Mouse (Mus musculus) leukemia stem cell, adult 10-12 weeks (primary cell): Measurements from ENCODE around the gene Stkld1. TPM values are rescaled to one million over a fixed set of nuclear protein-coding genes. Genes with fewer than 3 reads are reported as not detected.

Experiments used
- polyA plus RNA-seq: library from polyadenylated mRNA; stranded (reverse); fragments of >175 nt; gene quantifications from 2 replicates; pipeline ENCODE4 v1.2.3, GENCODE M21; 2012; ENCODE audit warnings: low replicate concordance

Gene Stkld1
- polyA plus RNA-seq: not detected in 2 replicates

GRCm38 (mm10) chr2:26933304-26934055, at the start of gene Stkld1, which contains the start of gene Surf4:
Gene Stkld1 (plus strand): TSS chr2:26934047.
Gene Surf4 (minus strand): TSS chr2:26933928.

GRCm38 (mm10) chr2:26902467-26903220, 31.2 kb upstream of the Stkld1 start, which contains the start of gene Surf6:
Gene Surf6 (minus strand): TSS chr2:26902879.

GRCm38 (mm10) chr2:26910124-26910993, 23.5 kb upstream of the Stkld1 start, which contains the start of the genes Med22 and Rpl7a:
Gene Med22 (minus strand): TSS chr2:26910677.
Gene Rpl7a (plus strand): TSS chr2:26910764.

DNA sequence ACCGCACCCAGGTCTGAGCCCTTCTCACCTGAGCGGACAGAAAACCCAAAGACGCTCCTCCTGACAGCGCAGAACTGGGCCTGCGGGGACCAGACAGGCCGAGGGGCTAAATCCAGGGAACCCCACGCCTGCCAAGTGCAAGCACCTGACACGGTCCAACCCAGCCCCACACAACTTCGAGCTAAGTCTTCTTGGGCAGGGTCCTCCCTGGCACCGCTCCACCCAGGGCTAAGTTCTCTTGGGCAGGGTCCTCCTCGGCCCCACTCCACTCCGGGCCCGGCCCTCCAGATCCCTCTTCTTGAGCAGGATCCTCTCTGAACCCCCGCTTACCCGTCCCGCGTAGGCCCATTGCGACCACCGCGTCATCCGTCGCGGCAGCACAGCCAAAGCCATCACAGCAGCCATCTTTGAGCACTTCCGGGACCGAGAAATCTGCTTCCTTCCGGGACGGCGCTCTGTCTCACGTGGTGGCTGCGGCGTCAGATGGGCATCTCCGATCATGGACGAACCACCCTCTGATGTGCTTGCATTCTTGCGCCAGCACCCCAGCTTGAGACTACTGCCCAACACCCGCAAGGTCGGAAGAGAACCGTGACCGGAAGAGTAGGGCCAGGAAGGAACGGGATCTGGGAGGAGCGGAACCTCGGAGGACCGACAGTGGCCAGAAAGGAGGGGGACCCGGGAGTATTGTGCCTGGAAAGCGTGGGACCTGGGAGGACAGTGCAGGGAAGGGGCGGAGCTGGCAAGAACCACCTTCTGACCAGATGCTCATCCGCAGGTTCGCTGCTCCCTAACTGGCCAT, 17.7 kb upstream of the Stkld1 start, which contains the start of the genes Surf2 and Surf1:
Gene Surf2 (plus strand): TSS at position 441 of the 802 bp plus-strand sequence.
Gene Surf1 (minus strand): TSS at position 604 of the 802 bp plus-strand sequence.

DNA sequence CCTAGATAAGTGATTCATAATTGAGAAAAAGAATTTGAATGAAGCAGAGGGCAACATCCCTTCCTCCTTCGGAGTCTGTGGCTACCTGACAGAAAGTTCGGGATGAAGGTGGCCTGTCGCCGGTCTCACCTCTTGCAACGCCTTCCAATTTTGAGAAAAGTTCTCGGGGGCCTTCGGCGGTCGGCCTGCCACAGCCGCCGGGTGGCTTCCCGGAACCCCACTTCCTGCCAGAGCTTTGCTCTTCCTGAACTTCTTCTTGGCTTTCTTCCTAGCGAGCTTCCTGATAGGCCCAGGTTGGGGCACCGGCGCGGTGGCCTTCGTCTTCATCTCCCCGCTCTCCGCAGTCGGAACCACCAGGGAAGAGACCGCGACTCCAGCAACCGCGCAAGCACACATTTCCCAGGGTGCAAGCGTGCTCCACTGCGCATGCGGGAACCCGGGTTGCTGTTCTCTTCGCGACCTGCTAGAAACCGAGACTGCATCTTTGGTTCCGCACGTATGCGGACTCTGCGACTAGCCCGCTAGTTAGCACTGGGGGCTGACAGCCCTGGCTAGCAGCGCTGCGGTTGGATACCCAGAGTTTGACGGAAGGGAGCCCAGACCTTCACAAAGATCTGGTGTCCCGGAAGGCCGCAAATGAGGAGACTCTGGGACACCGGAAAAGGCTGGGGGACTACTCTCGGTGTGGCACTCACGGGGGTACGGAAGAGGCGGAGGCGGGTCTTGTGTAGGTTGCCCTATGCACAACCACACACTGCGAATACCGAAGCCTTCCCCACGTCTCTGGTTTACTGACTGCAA, 30.3 kb downstream of the Stkld1 start, which contains the start of gene Rexo4:
Gene Rexo4 (minus strand): TSS at position 464 of the 801 bp plus-strand sequence.

DNA sequence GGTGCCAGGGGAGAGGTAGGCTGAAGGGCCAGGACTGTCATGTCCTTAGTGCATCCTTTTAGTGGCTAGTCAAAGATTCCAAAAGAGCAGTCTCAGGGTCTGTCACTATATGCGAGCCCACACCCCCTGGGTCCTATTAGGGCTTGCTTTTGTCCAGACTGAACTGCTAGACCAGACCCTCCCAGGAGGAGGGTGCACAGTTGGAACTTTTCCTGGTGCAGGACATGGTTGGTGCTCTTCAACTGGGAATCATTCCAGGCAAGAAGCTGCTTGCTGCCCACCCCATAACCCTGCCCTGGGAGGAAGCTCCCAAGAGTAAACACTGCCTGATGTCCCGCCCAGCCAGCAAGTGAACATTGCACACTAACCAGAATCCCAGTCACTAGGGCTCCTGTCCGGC, 39.3 kb downstream of the Stkld1 start, which contains the start of gene Adamts13:
Gene Adamts13 (plus strand): TSS at position 301 of the 400 bp plus-strand sequence.

Other genes starting within 250 kb of the Stkld1 start
- not detected in 2 replicates for gene Abo, start 69.1 kb upstream of the Stkld1 start, polyA plus RNA-seq
- 12.6 and 15.1 TPM in 2 replicates for gene Surf6, start 31.2 kb upstream of the Stkld1 start, polyA plus RNA-seq
- gene Med22, start 23.4 kb upstream of the Stkld1 start, polyA plus RNA-seq: 82.9 and 99.1 TPM in 2 replicates
- gene Rpl7a, start 23.3 kb upstream of the Stkld1 start, polyA plus RNA-seq: 1,075 and 2,403 TPM in 2 replicates
- gene Surf2, start 17.7 kb upstream of the Stkld1 start, polyA plus RNA-seq: 5.3 and 19.5 TPM in 2 replicates
- 2.9 and 16.6 TPM in 2 replicates for gene Surf1, start 17.5 kb upstream of the Stkld1 start, polyA plus RNA-seq
- gene Surf4, start 119 bp upstream of the Stkld1 start, polyA plus RNA-seq: 60.9 and 87.7 TPM in 2 replicates
- gene Rexo4, start 30.3 kb downstream of the Stkld1 start, polyA plus RNA-seq: 72.7 and 93.2 TPM in 2 replicates
- not detected in 2 replicates for gene Adamts13, start 39.4 kb downstream of the Stkld1 start, polyA plus RNA-seq
- gene Cacfd1, start 75.9 kb downstream of the Stkld1 start, polyA plus RNA-seq: 18.5 and 21.5 TPM in 2 replicates
- gene Slc2a6, start 94.0 kb downstream of the Stkld1 start, polyA plus RNA-seq: 2.5 and 4.7 TPM in 2 replicates
- gene Mymk, start 138.1 kb downstream of the Stkld1 start, polyA plus RNA-seq: 0.13 TPM in 1 of 2 replicates, not detected in the other
- 0.85 TPM in 1 of 2 replicates, not detected in the other for gene Adamtsl2, start 145.3 kb downstream of the Stkld1 start, polyA plus RNA-seq
- gene Fam163b, start 208.4 kb downstream of the Stkld1 start, polyA plus RNA-seq: not detected in 2 replicates
- gene Dbh, start 231.2 kb downstream of the Stkld1 start, polyA plus RNA-seq: not detected in 2 replicates